Mouse (Mus musculus) urinary bladder, postnatal 25 days (tissue): ENCODE data around the gene Ntmt1.

Experiments used
- DNase-seq: peaks from one replicate; pipeline ENCODE4 v3.0.0; 2022; ENCODE audit warnings: low spot score

The Ntmt1 gene

GRCm38 (mm10) chr2:30823385-30824153, 15.9 kb downstream of the Ntmt1 start:
- peak; percentile 41 for DNase-seq

GRCm38 (mm10) chr2:30826825-30827748, 19.5 kb downstream of the Ntmt1 start:
- peak; percentile 36 for DNase-seq

GRCm38 (mm10) chr2:30827749-30828475, 20.3 kb downstream of the Ntmt1 start:
- peak; percentile 98 for DNase-seq

- no peak for DNase-seq
Measured at GRCm38 (mm10) chr2:30829315-30829714, 21.7 kb downstream of the Ntmt1 start.

GRCm38 (mm10) chr2:30830283-30830795, 22.7 kb downstream of the Ntmt1 start, which contains the start of gene Asb6:
Asb6 (minus strand) TSS chr2:30830333.
- no peak for DNase-seq

- DNase-seq, result no peak
Measured at GRCm38 (mm10) chr2:30833644-30834043, 26.0 kb downstream of the Ntmt1 start.

- no peak for DNase-seq
Measured at GRCm38 (mm10) chr2:30834373-30835022, 26.9 kb downstream of the Ntmt1 start, which contains the start of gene Prrx2. Prrx2 (plus strand) TSS chr2:30834972.

- no peak for DNase-seq
Measured at GRCm38 (mm10) chr2:30836238-30836990, 28.8 kb downstream of the Ntmt1 start.

- no peak for DNase-seq
Measured at GRCm38 (mm10) chr2:30842615-30843014, 35.0 kb downstream of the Ntmt1 start.

- no peak for DNase-seq
Measured at GRCm38 (mm10) chr2:30845152-30846070, 37.8 kb downstream of the Ntmt1 start.

GRCm38 (mm10) chr2:30846236-30846635, 38.6 kb downstream of the Ntmt1 start:
- no peak for DNase-seq

- no peak for DNase-seq
Measured at GRCm38 (mm10) chr2:30846723-30847122, 39.1 kb downstream of the Ntmt1 start.

GRCm38 (mm10) chr2:30848184-30848583, 40.6 kb downstream of the Ntmt1 start:
- no peak for DNase-seq

- DNase-seq, result no peak
Measured at GRCm38 (mm10) chr2:30850581-30850980, 43.0 kb downstream of the Ntmt1 start.

- no peak for DNase-seq
Measured at GRCm38 (mm10) chr2:30852771-30853313, 45.2 kb downstream of the Ntmt1 start.

- no peak for DNase-seq
Measured at GRCm38 (mm10) chr2:30857076-30857475, 49.5 kb downstream of the Ntmt1 start.

- DNase-seq, result no peak
Measured at GRCm38 (mm10) chr2:30859782-30860181, 52.2 kb downstream of the Ntmt1 start.

GRCm38 (mm10) chr2:30862081-30862480, 54.5 kb downstream of the Ntmt1 start:
- DNase-seq, result no peak

GRCm38 (mm10) chr2:30863574-30863973, 55.9 kb downstream of the Ntmt1 start:
- no peak for DNase-seq
